Mouse (Mus musculus) megakaryocyte, embryonic 14.5 days (primary cell): ENCODE data around the gene Minar1. TPM values are rescaled to one million over a fixed set of nuclear protein-coding genes. Genes with fewer than 3 reads are reported as not detected.

ENCODE experiments used
- H3K27me3 ChIP-seq: replicated peaks from 2 replicates; pipeline ENCODE3; 2012; ENCODE audit warnings: inconsistent platforms
- H3K36me3 ChIP-seq: replicated peaks from 2 replicates; pipeline ENCODE3; 2012; ENCODE audit warnings: low read length, inconsistent platforms, mixed read lengths
- H3K4me1 ChIP-seq: 2 replicates; pipeline ENCODE4 v1.6.1; 2012; ENCODE audit warnings: inconsistent platforms
- H3K4me3 ChIP-seq: replicated peaks from 2 replicates; pipeline ENCODE3; 2012; ENCODE audit warnings: moderate library complexity, mild to moderate bottlenecking, inconsistent platforms
- H3K9me3 ChIP-seq: 2 replicates; pipeline ENCODE4 v1.6.1; 2012; ENCODE audit warnings: inconsistent platforms
- FLI1 ChIP-seq: IDR thresholded peaks from 2 replicates; pipeline ENCODE4 v1.6.1; 2012; ENCODE audit warnings: low read length, inconsistent platforms, mixed read lengths
- GATA1 ChIP-seq: IDR thresholded peaks from 3 replicates; pipeline ENCODE4 v1.6.1; 2012; ENCODE audit warnings: mixed read lengths, low read length, inconsistent platforms, borderline replicate concordance
- polyA plus RNA-seq: library from polyadenylated mRNA; stranded (reverse); fragments of >175 nt; gene quantifications from 2 replicates; pipeline ENCODE4 v1.2.3, GENCODE M21; 2012; ENCODE audit warnings: low replicate concordance; ENCODE audit not compliant: insufficient read depth

The Minar1 gene
- polyA plus RNA-seq, 1 experiment = not detected

DNA sequence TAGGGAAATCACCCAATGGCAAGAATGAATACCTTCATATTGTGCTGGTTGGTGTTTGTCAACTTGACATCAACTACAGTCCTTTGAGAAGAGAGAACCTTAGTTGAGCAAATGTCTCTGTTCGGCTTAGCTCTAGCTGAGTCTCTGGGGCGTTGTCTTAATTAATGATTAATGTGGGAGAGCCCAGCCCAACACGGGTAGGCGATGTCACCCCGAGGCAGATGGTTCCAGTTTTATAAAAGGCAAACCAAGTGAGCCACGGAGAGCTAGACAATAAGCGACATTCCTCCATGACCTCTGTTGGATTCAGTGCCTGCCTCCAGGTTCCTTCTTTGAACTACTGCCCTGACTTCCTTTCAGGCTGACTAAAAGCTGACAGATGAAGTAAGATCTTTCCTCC is 15.6 kb downstream of the Minar1 start:
- peaks cover 16% of the 10 kb centered on the region for H3K9me3 ChIP-seq
- TF ChIP-seq FLI1 (no peak), GATA1 (no peak)

GRCm38 (mm10) chr9:89606256-89606655 is 16.7 kb downstream of the Minar1 start:
- no peaks in the 10 kb centered on the region for H3K27me3 ChIP-seq
- TF ChIP-seq FLI1 (no peak), GATA1 (no peak)
- no peaks in the 10 kb centered on the region for H3K36me3 ChIP-seq
- H3K4me1 ChIP-seq = no peaks in the 10 kb centered on the region
- no peak overlapping the region for H3K4me3 ChIP-seq
- peaks cover 26% of the 10 kb centered on the region for H3K9me3 ChIP-seq

More for the DNA sequence above, 15.6 kb downstream of the Minar1 start:
- H3K36me3 ChIP-seq = no peaks in the 10 kb centered on the region
- no peak overlapping the region for H3K4me3 ChIP-seq
- H3K27me3 ChIP-seq = no peaks in the 10 kb centered on the region
- no peaks in the 10 kb centered on the region for H3K4me1 ChIP-seq

GRCm38 (mm10) chr9:89601891-89602290 is 21.0 kb downstream of the Minar1 start:
- no peaks in the 10 kb centered on the region for H3K27me3 ChIP-seq
- H3K4me1 ChIP-seq = no peaks in the 10 kb centered on the region
- peaks cover 35% of the 10 kb centered on the region for H3K9me3 ChIP-seq
- TF ChIP-seq FLI1 (no peak), GATA1 (no peak)
- no peak overlapping the region for H3K4me3 ChIP-seq
- no peaks in the 10 kb centered on the region for H3K36me3 ChIP-seq

DNA sequence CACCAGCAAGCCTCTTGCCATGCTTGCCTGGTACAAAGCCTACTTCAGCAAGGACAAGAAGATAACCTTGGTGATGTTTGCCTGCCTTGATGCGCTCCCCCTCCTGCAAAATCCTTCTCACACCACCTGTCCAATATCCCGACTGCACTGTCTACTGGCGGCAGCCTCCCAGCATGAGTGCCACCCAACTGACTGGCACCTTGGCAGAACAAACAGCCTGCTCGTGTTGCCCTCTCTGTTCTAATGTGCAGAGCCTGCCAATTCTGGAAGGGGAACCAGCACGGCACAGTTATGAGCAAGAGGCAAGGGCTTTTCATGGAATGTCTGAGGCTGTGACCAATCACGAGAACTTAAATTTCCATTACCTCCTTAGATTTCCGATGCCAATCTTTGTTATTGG is 22.2 kb downstream of the Minar1 start:
- TF ChIP-seq GATA1 = no peak
- no peak for TF ChIP-seq FLI1

DNA sequence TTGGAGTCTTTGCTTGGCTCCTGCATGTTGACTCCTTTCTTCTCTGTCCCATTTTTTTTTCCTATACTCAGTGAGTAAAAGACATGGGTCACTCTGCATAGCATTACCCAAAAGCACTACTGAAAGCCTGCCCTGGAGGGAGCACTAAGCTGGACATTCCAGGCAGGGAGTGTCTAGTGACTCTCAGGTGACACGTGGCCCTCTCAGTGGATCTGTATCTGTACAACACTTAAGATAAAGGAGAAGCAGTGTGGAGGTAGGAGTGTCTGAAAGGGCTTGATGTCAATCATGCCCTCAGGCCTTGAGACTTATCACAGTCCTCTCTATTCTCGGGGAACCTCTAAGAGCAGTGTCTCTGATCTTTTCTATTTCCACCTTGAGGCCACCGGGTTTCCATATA is 25.9 kb downstream of the Minar1 start:
- Histone ChIP-seq H3K9me3 (peaks cover 39% of the 10 kb centered on the region), H3K4me3 (no peak overlapping the region), H3K36me3 (no peaks in the 10 kb centered on the region), H3K4me1 (no peaks in the 10 kb centered on the region), H3K27me3 (no peaks in the 10 kb centered on the region)
- TF ChIP-seq GATA1 = no peak
- no peak for TF ChIP-seq FLI1

More for the DNA sequence above, 22.2 kb downstream of the Minar1 start:
- Histone ChIP-seq H3K36me3 (no peaks in the 10 kb centered on the region), H3K4me3 (peak overlapping the region; percentile 34), H3K4me1 (no peaks in the 10 kb centered on the region), H3K27me3 (no peaks in the 10 kb centered on the region), H3K9me3 (peaks cover 38% of the 10 kb centered on the region)

DNA sequence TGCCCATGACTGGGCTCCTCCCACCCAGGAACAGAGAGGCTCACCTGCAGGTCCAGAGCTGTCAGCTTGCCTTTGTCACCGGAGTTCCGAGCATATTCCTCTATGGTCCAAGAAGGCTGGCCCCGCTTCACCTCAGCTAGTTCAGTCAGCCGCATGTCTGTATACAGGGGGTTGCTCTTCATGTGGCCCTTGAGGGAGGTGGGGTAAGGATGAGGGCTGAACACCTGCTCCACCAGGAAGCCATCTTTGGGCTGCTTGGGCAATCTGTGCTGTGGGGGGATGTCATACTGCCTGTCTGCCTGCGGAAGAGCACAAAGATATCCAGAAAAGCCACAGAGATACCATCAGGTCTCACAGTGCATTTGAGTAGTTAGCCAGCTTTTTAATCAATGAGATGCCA is 26.5 kb downstream of the Minar1 start:
- TF ChIP-seq GATA1 (no peak), FLI1 (no peak)
- Histone ChIP-seq H3K36me3 (no peaks in the 10 kb centered on the region), H3K9me3 (peaks cover 32% of the 10 kb centered on the region), H3K4me1 (no peaks in the 10 kb centered on the region), H3K27me3 (no peaks in the 10 kb centered on the region), H3K4me3 (no peak overlapping the region)

DNA sequence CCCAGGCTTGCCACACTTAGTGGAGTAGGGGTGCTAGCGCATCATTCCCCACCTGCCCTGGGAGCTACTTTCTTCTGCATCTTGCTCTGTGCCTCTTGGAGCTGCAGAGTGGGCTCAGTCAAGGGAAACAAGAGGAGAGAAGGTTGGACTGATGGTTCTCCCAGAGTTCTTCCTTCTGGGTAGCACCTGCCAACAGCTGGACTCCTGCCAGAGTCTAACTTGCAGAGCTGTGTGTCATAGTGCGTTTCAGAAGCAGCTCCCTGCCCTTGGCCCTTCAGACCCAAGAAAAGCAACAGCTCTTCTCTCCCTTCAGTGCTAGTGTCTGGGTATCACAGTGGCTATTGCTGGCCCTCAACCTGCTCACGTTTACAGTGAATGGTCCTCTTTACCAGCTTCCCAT is 30.5 kb downstream of the Minar1 start:
- Histone ChIP-seq H3K9me3 (peaks cover 18% of the 10 kb centered on the region; the same call in 1 of the 2 replicates), H3K4me3 (no peak overlapping the region), H3K27me3 (no peaks in the 10 kb centered on the region), H3K4me1 (no peaks in the 10 kb centered on the region), H3K36me3 (no peaks in the 10 kb centered on the region)
- no peak for TF ChIP-seq FLI1
- TF ChIP-seq GATA1 = no peak

GRCm38 (mm10) chr9:89578422-89578821 is 44.5 kb downstream of the Minar1 start:
- H3K4me1 ChIP-seq = no peaks in the 10 kb centered on the region
- 0 out of 2 replicates have a peak, but pooled peaks cover 4% of the 10 kb centered on the region for H3K9me3 ChIP-seq
- no peaks in the 10 kb centered on the region for H3K36me3 ChIP-seq
- TF ChIP-seq FLI1 (no peak), GATA1 (no peak)
- no peak overlapping the region for H3K4me3 ChIP-seq
- H3K27me3 ChIP-seq = no peaks in the 10 kb centered on the region

DNA sequence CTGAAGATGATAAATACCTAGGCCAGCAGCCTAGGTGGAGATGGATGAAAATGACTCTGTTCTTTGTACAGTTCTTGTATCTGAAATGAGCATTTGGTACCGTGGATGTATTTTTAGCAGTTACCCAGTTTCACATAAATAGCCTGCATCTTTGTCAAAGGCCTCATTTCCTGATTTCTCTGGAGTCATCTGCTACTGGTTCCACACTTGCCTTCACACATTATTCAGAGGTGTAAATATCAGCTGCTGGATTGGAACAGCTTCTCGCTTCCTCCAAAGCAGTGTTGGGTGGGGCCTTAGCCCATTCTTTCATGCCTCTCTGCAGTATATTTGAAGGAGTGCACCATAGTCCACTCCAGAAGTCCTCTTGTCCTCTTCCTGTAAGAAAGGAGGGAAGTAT is 70.3 kb downstream of the Minar1 start:
- no peak overlapping the region for H3K4me3 ChIP-seq
- no peaks in the 10 kb centered on the region for H3K36me3 ChIP-seq
- H3K9me3 ChIP-seq = peaks cover 16% of the 10 kb centered on the region
- TF ChIP-seq GATA1 (no peak), FLI1 (no peak)
- no peaks in the 10 kb centered on the region for H3K27me3 ChIP-seq
- H3K4me1 ChIP-seq = no peaks in the 10 kb centered on the region

Other genes with a start within 250 kb of the Minar1 start
- gene Tmed3, start 81.9 kb upstream of the Minar1 start, polyA plus RNA-seq = 51.8 and 64.5 TPM in 2 replicates
- not detected in 2 replicates for gene Ankrd34c, start 115.3 kb upstream of the Minar1 start, polyA plus RNA-seq